Comparison of ENCODE assay signal across 10 mouse cellular contexts in genomic region chr11:5100801-5101200, GRCm38 (mm10). TPM values are rescaled to one million over a fixed set of nuclear protein-coding genes. Genes with fewer than 3 reads are reported as not detected.
DNase-seq lines count a peak whose midpoint lies in the region; ATAC-seq and TF ChIP-seq lines count a peak whose summit lies in the region.
"Had no signal": no experiment of that assay in that cellular context is flagged by ENCODE, and none has a peak within 500 bp of the region (broad histone marks: within the 10 kb centered on the region; RNA-seq: fewer than 3 reads in every experiment).

No protein-coding gene starts in this region.

- intact Hi-C loops in left cerebral cortex, adult 2 months (cut with DNase I), result no loop called here

- H3K4me3 ChIP-seq in heart, embryonic 12.5 days, result 0 out of 2 replicates have a peak overlapping the region, but pooled peaks have one; percentile 94
- peak overlapping the region; percentile 100 for H3K4me3 ChIP-seq in hindbrain, embryonic 10.5 days
- H3K4me3 ChIP-seq in midbrain, embryonic 10.5 days, result peak overlapping the region; percentile 100
- H3K4me3 ChIP-seq in left cerebral cortex, adult 2 months, result no peak overlapping the region

- no peak for TF ChIP-seq CTCF in left cerebral cortex, adult 2 months (IDR thresholded peaks at IDR 0.05)

- no peak for DNase-seq in heart, postnatal 4 days
- DNase-seq in ES-CJ7 (ENCODE audit: low read depth, low spot score), result peak; percentile 40
- DNase-seq in hindbrain, embryonic 10.5 days (ENCODE audit: low spot score), result no peak
- DNase-seq in midbrain, embryonic 10.5 days (ENCODE audit: low spot score), result no peak
- DNase-seq in left cerebral cortex, adult 2 months (ENCODE audit: extremely low spot score in 1 of 2, low spot score in 2 of 2), result no peak
- DNase-seq in embryo, embryonic 9.5 days (ENCODE audit: extremely low spot score), result no peak
- no peak for DNase-seq in thymus, postnatal 25 days
- DNase-seq: cerebellum, postnatal 25 days; kidney, postnatal 36 days had no signal

- peak overlapping the region; percentile 99; the same call in 1 of the 2 replicates for H3K9ac ChIP-seq in heart, embryonic 12.5 days

- WGBS in heart, embryonic 12.5 days, result 65% methylated on average over 5 of the region's 5 CpGs
- 46% methylated on average over 5 of the region's 5 CpGs for WGBS in hindbrain, embryonic 10.5 days
- WGBS in midbrain, embryonic 10.5 days, result 53% methylated on average over 5 of the region's 5 CpGs

- H3K27ac ChIP-seq in heart, embryonic 12.5 days (ENCODE audit: poor library complexity, severe bottlenecking), result no peak overlapping the region
- H3K27ac ChIP-seq in hindbrain, embryonic 10.5 days, result 0 out of 2 replicates have a peak overlapping the region, but pooled peaks have one; percentile 23
- 0 out of 2 replicates have a peak overlapping the region, but pooled peaks have one; percentile 34 for H3K27ac ChIP-seq in midbrain, embryonic 10.5 days (replicated peaks)
- no peak overlapping the region; the same call in 1 of the 2 replicates for H3K27ac ChIP-seq in left cerebral cortex, adult 2 months

- no peak for ATAC-seq in heart, embryonic 12.5 days (ENCODE audit: insufficient number of reproducible peaks, low FRiP score)

- H3K27me3 ChIP-seq in heart, embryonic 12.5 days (replicated peaks), result no peaks in the 10 kb centered on the region
- H3K27me3 ChIP-seq in hindbrain, embryonic 10.5 days (ENCODE audit: insufficient read depth, poor library complexity, severe bottlenecking), result no peaks in the 10 kb centered on the region
- no peaks in the 10 kb centered on the region for H3K27me3 ChIP-seq in midbrain, embryonic 10.5 days (ENCODE audit: low read depth, poor library complexity, severe bottlenecking)

- peaks cover 28% of the 10 kb centered on the region for H3K4me1 ChIP-seq in heart, embryonic 12.5 days (replicated peaks)
- peaks cover 38% of the 10 kb centered on the region for H3K4me1 ChIP-seq in hindbrain, embryonic 10.5 days (replicated peaks)
- H3K4me1 ChIP-seq in midbrain, embryonic 10.5 days, result peaks cover 34% of the 10 kb centered on the region

- H3K9me3 ChIP-seq in heart, embryonic 12.5 days (replicated peaks), result no peaks in the 10 kb centered on the region
- no peaks in the 10 kb centered on the region for H3K9me3 ChIP-seq in hindbrain, embryonic 10.5 days
- H3K9me3 ChIP-seq in midbrain, embryonic 10.5 days (replicated peaks), result no peaks in the 10 kb centered on the region

- H3K4me2 ChIP-seq in heart, embryonic 12.5 days, result peak overlapping the region; percentile 70

- peaks cover 28% of the 10 kb centered on the region for H3K36me3 ChIP-seq in heart, embryonic 12.5 days
- H3K36me3 ChIP-seq in hindbrain, embryonic 10.5 days, result peaks cover 53% of the 10 kb centered on the region
- peaks cover 45% of the 10 kb centered on the region for H3K36me3 ChIP-seq in midbrain, embryonic 10.5 days

RNA-seq across cellular contexts. Expression of gene Ewsr1, which starts 1.7 kb away (rescaled TPM):
- polyA plus RNA-seq in heart, embryonic 12.5 days (2016; fragmentation: Nextera tagmentation; extraction: Ambion mirVana), result 475 and 499 TPM in 2 replicates
- total RNA-seq in heart, postnatal 4 days (2021), result 100 to 1,000 TPM; 247 to 254 TPM
- 877 and 924 TPM in 2 replicates for polyA plus RNA-seq in hindbrain, embryonic 10.5 days (2016; fragmentation: Nextera tagmentation; extraction: Ambion mirVana)
- polyA plus RNA-seq in midbrain, embryonic 10.5 days (2016; fragmentation: Nextera tagmentation; extraction: Ambion mirVana), result 903 and 985 TPM in 2 replicates
- 100 to 1,000 TPM; 309 to 316 TPM for total RNA-seq in left cerebral cortex, adult 2 months (2021)

RNA-seq across cellular contexts. Expression of gene Rhbdd3, which starts 2.1 kb away (rescaled TPM):
- polyA plus RNA-seq in heart, embryonic 12.5 days (2016; fragmentation: Nextera tagmentation; extraction: Ambion mirVana), result 26.5 and 28.4 TPM in 2 replicates
- total RNA-seq in heart, postnatal 4 days (2021), result 10 to 100 TPM; 19.4 to 20.6 TPM
- 29.1 and 29.3 TPM in 2 replicates for polyA plus RNA-seq in hindbrain, embryonic 10.5 days (2016; fragmentation: Nextera tagmentation; extraction: Ambion mirVana)
- 33.0 and 33.6 TPM in 2 replicates for polyA plus RNA-seq in midbrain, embryonic 10.5 days (2016; fragmentation: Nextera tagmentation; extraction: Ambion mirVana)
- total RNA-seq in left cerebral cortex, adult 2 months (2021), result 10 to 100 TPM; 23.7 to 28.0 TPM

RNA-seq across cellular contexts. Expression of gene Gas2l1, which starts 35.7 kb away (rescaled TPM):
- 31.6 and 35.8 TPM in 2 replicates for polyA plus RNA-seq in heart, embryonic 12.5 days (2016; fragmentation: Nextera tagmentation; extraction: Ambion mirVana)
- total RNA-seq in heart, postnatal 4 days (2021), result 10 to 100 TPM; 20.3 to 22.1 TPM
- 25.5 and 34.9 TPM in 2 replicates for polyA plus RNA-seq in hindbrain, embryonic 10.5 days (2016; fragmentation: Nextera tagmentation; extraction: Ambion mirVana)
- 22.0 and 23.6 TPM in 2 replicates for polyA plus RNA-seq in midbrain, embryonic 10.5 days (2016; fragmentation: Nextera tagmentation; extraction: Ambion mirVana)
- 10 to 100 TPM; 92.1 to 95.3 TPM for total RNA-seq in left cerebral cortex, adult 2 months (2021)

RNA-seq across cellular contexts. Expression of gene Rasl10a, which starts 42.9 kb away (rescaled TPM):
- polyA plus RNA-seq in heart, embryonic 12.5 days (2016; fragmentation: Nextera tagmentation; extraction: Ambion mirVana), result 0.70 and 1.0 TPM in 2 replicates
- total RNA-seq in heart, postnatal 4 days (2021), result 1 to 10 TPM in 1 of 2 experiments, under 1 TPM in 1; 0.41 to 1.0 TPM
- polyA plus RNA-seq in hindbrain, embryonic 10.5 days (2016; fragmentation: Nextera tagmentation; extraction: Ambion mirVana), result 0.44 and 0.84 TPM in 2 replicates
- 0.44 and 1.2 TPM in 2 replicates for polyA plus RNA-seq in midbrain, embryonic 10.5 days (2016; fragmentation: Nextera tagmentation; extraction: Ambion mirVana)
- 10 to 100 TPM; 71.6 to 84.3 TPM for total RNA-seq in left cerebral cortex, adult 2 months (2021)

RNA-seq across cellular contexts. Expression of gene Emid1, which starts 51.3 kb away (rescaled TPM):
- polyA plus RNA-seq in heart, embryonic 12.5 days (2016; fragmentation: Nextera tagmentation; extraction: Ambion mirVana), result 9.0 and 10.0 TPM in 2 replicates
- 1 to 10 TPM; 4.4 to 4.7 TPM for total RNA-seq in heart, postnatal 4 days (2021)
- 31.9 and 40.0 TPM in 2 replicates for polyA plus RNA-seq in hindbrain, embryonic 10.5 days (2016; fragmentation: Nextera tagmentation; extraction: Ambion mirVana)
- 21.9 and 28.2 TPM in 2 replicates for polyA plus RNA-seq in midbrain, embryonic 10.5 days (2016; fragmentation: Nextera tagmentation; extraction: Ambion mirVana)
- 1 to 10 TPM; 6.2 to 8.1 TPM for total RNA-seq in left cerebral cortex, adult 2 months (2021)

Comparison
In these comparisons a context has a peak if more than half of its experiments do, and no peak if none do; other contexts are left out.
1. H3K27ac ChIP-seq: peak in hindbrain, embryonic 10.5 days (single experiment) and midbrain, embryonic 10.5 days (single experiment); none in heart, embryonic 12.5 days (single experiment) and left cerebral cortex, adult 2 months (single experiment).